Mouse (Mus musculus) liver, embryonic 14.5 days (tissue): ENCODE data around the gene Socs1. TPM values are rescaled to one million over a fixed set of nuclear protein-coding genes. Genes with fewer than 3 reads are reported as not detected.

Experiments
- ATAC-seq: fragments of 200-750 bp; cut with Nextera tagmentation; 2 replicates; pipeline ENCODE4 v1.8.0; 2017; ENCODE audit warnings: moderate number of reproducible peaks, mild to moderate bottlenecking, moderate library complexity; ENCODE audit not compliant: insufficient read depth
- DNase-seq, 3 experiments: peaks; one replicate each; pipeline ENCODE4 v3.0.0-alpha.2; 2012 to 2013; ENCODE audit warnings: low read depth in 3 of 3, low spot score in 3 of 3
- H3K27ac ChIP-seq: fragments of 300-500 bp; sonication (generic); 2 replicates; pipeline ENCODE4 v1.5.1; 2014; ENCODE audit warnings: moderate library complexity, mild to moderate bottlenecking, control low read depth, inconsistent platforms
- H3K27me3 ChIP-seq: fragments of 300-500 bp; sonication (generic); 2 replicates; pipeline ENCODE4 v1.6.1; 2014; ENCODE audit warnings: mild to moderate bottlenecking, low read length, moderate library complexity; ENCODE audit not compliant: control insufficient read depth, insufficient read depth
- H3K36me3 ChIP-seq: fragments of 300-500 bp; sonication (generic); replicated peaks from 2 replicates; pipeline ENCODE4 v1.6.1; 2014; ENCODE audit warnings: low read depth; ENCODE audit not compliant: control insufficient read depth, insufficient read depth
- H3K4me1 ChIP-seq, 2 experiments: fragments of 200-500 bp in 1 of 2; fragments of 300-500 bp in 1 of 2; sonication (generic) in 1 of 2; replicated peaks; 2 replicates each; pipeline ENCODE4 v1.6.1; 2012 to 2014; ENCODE audit warnings: antibody characterized with exemption in 1 of 2, inconsistent platforms in 1 of 2, low read length in 1 of 2; ENCODE audit not compliant: control insufficient read depth in 2 of 2, insufficient read depth in 2 of 2
- H3K4me2 ChIP-seq: fragments of 300-500 bp; sonication (generic); 2 replicates; pipeline ENCODE4 v1.6.1; 2014; ENCODE audit warnings: low read depth, mild to moderate bottlenecking, control low read depth, moderate library complexity
- H3K4me3 ChIP-seq, 2 experiments: fragments of 200-500 bp in 1 of 2; fragments of 300-500 bp in 1 of 2; sonication (generic) in 1 of 2; 2 replicates each; pipeline ENCODE4 v1.5.1; 2012 to 2014; ENCODE audit warnings: low read depth in 2 of 2, low read length in 2 of 2, mild to moderate bottlenecking in 2 of 2, control low read depth in 1 of 2, inconsistent platforms in 1 of 2, moderate library complexity in 1 of 2; ENCODE audit not compliant: insufficient read depth in 1 of 2
- H3K9ac ChIP-seq: fragments of 300-500 bp; sonication (generic); replicated peaks from 2 replicates; pipeline ENCODE4 v1.6.1; 2014; ENCODE audit warnings: mild to moderate bottlenecking, control low read depth, moderate library complexity
- H3K9me3 ChIP-seq: fragments of 300-500 bp; sonication (generic); 2 replicates; pipeline ENCODE4 v1.6.1; 2016; ENCODE audit warnings: low read length, mixed read lengths; ENCODE audit not compliant: control insufficient read depth
- CTCF ChIP-seq: IDR thresholded peaks from 2 replicates; pipeline ENCODE4 v1.5.1; 2016; ENCODE audit warnings: antibody characterized with exemption, low read depth, control low read depth
- EP300 ChIP-seq: IDR thresholded peaks from 2 replicates; pipeline ENCODE4 v1.6.1; 2016; ENCODE audit warnings: antibody characterized with exemption, low read depth
- WGBS: fragments of 180-500 bp; shearing (Covaris S2); extraction: QIAGEN DNeasy Blood & Tissue Kit; methylation state at CpG from one replicate; pipeline ENCODE4 v1.1.7; 2014; ENCODE audit not compliant: insufficient replicate concordance; 5-methylcytosine and 5-hydroxymethylcytosine counted together
- polyA plus RNA-seq, 2 experiments: library from polyadenylated mRNA; depleted of rRNA in 1 of 2; stranded (reverse) in 1 of 2; unstranded in 1 of 2; fragments of >200 nt; fragmentation: Nextera tagmentation in 1 of 2; extraction: Ambion mirVana in 1 of 2; gene quantifications; 2 replicates each; pipeline versions ENCODE4 v1.2.1 to v1.2.3; 2012 to 2014

The Socs1 gene
- polyA plus RNA-seq, 2 experiments: 0.36 TPM

DNA sequence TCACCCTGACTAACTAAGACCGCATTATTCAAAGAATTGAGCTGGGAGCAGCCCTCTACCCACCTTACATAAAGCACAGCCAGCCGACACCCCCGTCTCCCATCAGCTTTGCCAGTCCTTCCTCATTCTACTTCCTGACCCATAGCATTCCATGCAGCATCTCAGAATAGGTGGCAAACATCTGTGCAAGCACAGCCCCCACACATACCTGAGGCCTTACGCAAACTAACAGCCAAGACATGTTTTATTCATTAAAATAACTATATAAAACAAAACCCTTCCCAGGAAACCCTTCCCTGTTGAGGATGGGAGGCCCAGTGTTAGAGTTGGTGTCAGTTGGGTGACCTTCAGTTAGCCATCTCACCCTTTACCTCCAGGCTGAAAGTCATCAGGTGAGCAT is 40.5 kb upstream of the Socs1 start:
- ATAC-seq (no peak), DNase-seq (no peak)
- Histone ChIP-seq H3K9me3 (no peaks in the 10 kb centered on the region), H3K9ac (no peak overlapping the region), H3K27me3 (no peaks in the 10 kb centered on the region), H3K4me1 (no peaks in the 10 kb centered on the region), H3K4me3 (no peak overlapping the region), H3K4me2 (no peak overlapping the region), H3K36me3 (no peaks in the 10 kb centered on the region), H3K27ac (no peak overlapping the region)
- TF ChIP-seq EP300 (no peak), CTCF (no peak)
- WGBS: 61% methylated on average over 4 of the region's 4 CpGs

DNA sequence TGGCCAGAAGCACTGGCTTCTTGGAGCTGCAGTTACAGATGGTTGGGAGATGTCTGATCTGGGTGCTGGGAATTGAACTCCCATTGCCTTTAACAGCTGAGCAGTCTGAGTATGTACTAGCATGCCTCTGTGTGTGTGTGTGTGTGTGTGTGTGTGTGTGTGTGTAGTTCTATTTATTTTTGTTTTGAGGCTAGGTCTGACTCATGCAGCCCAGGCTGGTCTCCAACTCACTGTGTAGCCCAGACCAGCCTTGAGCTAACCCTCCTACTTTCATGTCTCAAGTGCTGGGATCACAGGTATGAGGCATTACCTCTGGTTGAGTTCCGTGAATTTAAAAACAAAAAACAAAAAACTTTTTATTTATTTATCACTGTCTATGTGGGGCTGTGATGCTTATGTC is 39.2 kb upstream of the Socs1 start:
- Histone ChIP-seq H3K27ac (no peak overlapping the region), H3K27me3 (no peaks in the 10 kb centered on the region), H3K4me2 (no peak overlapping the region), H3K4me3 (no peak overlapping the region), H3K9ac (no peak overlapping the region), H3K36me3 (no peaks in the 10 kb centered on the region), H3K4me1 (no peaks in the 10 kb centered on the region), H3K9me3 (no peaks in the 10 kb centered on the region)
- 62% methylated on average over 1 of the region's 1 CpGs for whole genome bisulfite sequencing
- TF ChIP-seq CTCF (no peak), EP300 (no peak)
- ATAC-seq (no peak), DNase-seq (no peak)

DNA sequence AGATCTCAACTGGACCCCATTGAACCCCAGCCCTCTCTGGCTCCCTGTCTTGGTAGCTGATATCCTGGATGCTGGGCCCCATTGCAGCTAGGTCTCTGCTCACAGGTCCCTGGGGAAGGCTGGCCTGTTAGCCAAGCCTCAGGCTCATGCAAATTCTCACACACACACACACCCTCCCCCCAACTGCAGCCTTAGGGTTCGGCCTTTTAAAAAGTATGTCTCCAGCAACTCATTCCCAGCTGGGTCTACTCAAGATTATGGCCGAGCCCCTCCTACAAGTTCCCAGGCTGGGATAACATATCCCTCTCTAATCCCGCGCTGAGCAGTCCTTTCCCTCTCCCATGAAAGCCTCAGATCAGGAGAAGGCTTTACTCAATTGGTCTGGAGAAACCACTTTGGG is 36.1 kb upstream of the Socs1 start:
- 46% methylated on average over 4 of the region's 4 CpGs for WGBS
- H3K4me1 ChIP-seq: no peaks in the 10 kb centered on the region
- DNase-seq (no peak), ATAC-seq (no peak)
- H3K36me3 ChIP-seq: no peaks in the 10 kb centered on the region
- TF ChIP-seq EP300: no peak
- TF ChIP-seq CTCF: no peak
- no peak overlapping the region for H3K4me3 ChIP-seq
- no peak overlapping the region for H3K27ac ChIP-seq
- H3K9me3 ChIP-seq: no peaks in the 10 kb centered on the region
- no peak overlapping the region for H3K4me2 ChIP-seq
- H3K27me3 ChIP-seq: no peaks in the 10 kb centered on the region
- no peak overlapping the region for H3K9ac ChIP-seq

DNA sequence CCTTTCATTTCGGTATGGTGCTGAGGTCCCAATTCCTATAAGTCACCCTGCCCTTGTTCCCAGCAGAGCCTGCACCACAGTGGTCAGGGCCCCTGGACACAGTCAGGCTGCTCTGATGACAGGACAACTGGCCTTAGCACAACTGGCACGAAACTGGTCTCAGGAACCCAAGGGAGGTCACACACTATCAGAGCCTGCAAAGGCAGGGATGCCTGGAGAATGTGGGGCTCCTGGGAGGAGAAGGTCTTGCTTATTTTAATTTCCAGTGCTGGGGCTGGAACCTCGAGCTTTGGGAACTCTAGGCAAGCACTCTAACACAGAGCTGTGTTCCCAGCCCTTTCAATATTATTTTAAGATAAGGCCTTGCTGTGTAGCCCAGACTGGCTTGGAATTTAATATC is 34.6 kb upstream of the Socs1 start:
- no peak overlapping the region for H3K4me3 ChIP-seq
- no peaks in the 10 kb centered on the region for H3K27me3 ChIP-seq
- H3K9ac ChIP-seq: no peak overlapping the region
- no peak for DNase-seq
- no peaks in the 10 kb centered on the region for H3K36me3 ChIP-seq
- no peak overlapping the region for H3K27ac ChIP-seq
- no peak for ATAC-seq
- H3K9me3 ChIP-seq: no peaks in the 10 kb centered on the region
- WGBS: 44% methylated on average over 3 of the region's 3 CpGs
- H3K4me1 ChIP-seq: peaks cover 0 to 2% of the 10 kb centered on the region in 2 experiments; a peak in 2 of 4 replicates
- H3K4me2 ChIP-seq: no peak overlapping the region
- TF ChIP-seq EP300 (no peak), CTCF (no peak)

DNA sequence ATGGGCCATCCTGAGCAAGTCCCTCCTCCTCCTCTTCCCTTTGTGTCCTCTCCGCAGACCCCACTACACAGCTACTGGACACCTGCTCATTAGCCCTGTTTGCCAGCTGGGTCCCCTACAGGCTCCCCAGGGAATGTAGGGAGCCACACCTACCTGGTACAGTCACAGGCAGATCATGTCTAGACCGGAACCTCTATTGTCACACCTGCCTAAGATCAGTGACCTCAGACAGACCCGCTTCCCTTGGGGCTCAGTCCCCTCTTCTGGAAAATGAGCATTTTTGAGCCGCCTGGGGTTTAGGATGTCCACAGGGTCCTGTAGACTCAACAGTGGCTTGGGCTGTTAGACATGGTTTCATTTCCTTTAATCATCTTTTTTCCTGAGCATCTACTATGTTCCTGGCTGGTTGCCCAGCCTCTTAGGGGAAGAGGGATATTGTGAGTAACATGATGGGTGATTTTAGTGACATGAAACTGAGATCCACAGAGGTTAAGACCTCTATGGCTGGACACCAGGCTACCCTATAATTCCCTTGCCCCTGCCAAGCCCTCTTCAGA is 33.3 kb upstream of the Socs1 start:
- no peak for DNase-seq
- H3K9me3 ChIP-seq: no peaks in the 10 kb centered on the region
- 67% methylated on average over 4 of the region's 4 CpGs for WGBS
- H3K27ac ChIP-seq: no peak overlapping the region
- peaks cover 0 to 7% of the 10 kb centered on the region in 2 experiments; a peak in 2 of 4 replicates for H3K4me1 ChIP-seq
- no peak overlapping the region for H3K4me2 ChIP-seq
- no peak for TF ChIP-seq CTCF
- no peak for TF ChIP-seq EP300
- H3K9ac ChIP-seq: no peak overlapping the region
- H3K4me3 ChIP-seq: no peak overlapping the region
- H3K27me3 ChIP-seq: no peaks in the 10 kb centered on the region
- H3K36me3 ChIP-seq: no peaks in the 10 kb centered on the region
- ATAC-seq: no peak
